Mouse (Mus musculus): Measurements from ENCODE around the gene Nr1i2.

DNA sequence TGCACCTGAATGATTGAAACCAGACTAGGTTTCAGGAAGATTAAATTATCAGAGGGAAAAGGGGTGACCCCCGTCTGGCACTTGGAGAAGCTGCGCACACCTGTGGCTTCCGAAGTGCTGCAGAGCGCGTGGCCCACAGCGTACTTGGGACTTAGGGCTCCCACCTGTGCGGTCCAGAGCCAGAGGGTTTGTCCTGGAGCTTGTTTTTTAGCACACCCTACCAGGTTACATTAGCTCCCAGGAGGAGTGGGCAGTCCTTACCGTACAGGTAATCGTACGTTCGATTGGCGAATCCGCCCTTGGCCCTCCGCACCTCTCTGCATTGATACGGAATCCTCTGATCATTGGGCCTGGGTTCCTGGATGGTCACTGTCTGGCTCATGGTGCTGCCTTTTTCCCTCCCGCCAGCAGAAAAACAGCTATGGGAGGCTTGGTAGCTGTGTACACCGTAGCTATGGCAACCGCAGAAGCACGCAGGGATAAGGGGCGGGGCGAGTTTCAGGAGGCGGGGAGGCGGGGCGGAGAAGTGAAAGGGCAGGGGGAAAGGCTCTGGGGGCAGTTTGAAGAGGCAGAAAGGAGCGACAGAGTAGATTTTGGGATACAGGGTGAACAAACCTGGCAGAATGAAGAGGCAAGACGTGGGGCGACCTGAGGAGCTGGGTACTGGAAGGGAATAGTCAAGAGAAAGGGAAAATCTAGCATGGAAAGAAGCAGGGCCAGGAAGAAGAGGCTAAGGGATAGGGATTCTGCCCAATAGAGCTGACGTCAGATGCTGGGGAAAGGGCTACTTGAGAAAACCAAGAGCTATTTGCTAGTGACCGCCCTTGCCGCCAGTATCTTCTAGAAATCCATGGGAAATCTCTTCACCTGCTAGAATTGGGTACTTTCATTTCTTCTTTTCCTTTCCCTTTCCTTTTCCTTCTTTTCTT is 47.0 kb upstream of the Nr1i2 start, which contains the start of gene Maats1:
- TF ChIP-seq TAL1 (IDR thresholded peaks at IDR 0.05; ENCODE audit: low read length) (no peak), GATA1 (IDR thresholded peaks at IDR 0.05; ENCODE audit: low read length) (no peak)
